Mouse (Mus musculus): ENCODE measurements around the gene Nfix.

GRCm38 (mm10) chr8:84780225-84780555 is 20.0 kb downstream of the Nfix start:
- TF ChIP-seq CTCF (conservative IDR thresholded peaks at IDR 0.05; ENCODE audit: low read length) (no peak), NANOG (IDR thresholded peaks at IDR 0.05; ENCODE audit: borderline replicate concordance, low read length) (no peak), POU5F1 (IDR thresholded peaks at IDR 0.05; ENCODE audit: borderline replicate concordance, low read length) (no peak)
